Mouse (Mus musculus) heart, adult 2 months (tissue): ENCODE measurements around the gene Soat2. TPM values are rescaled to one million over a fixed set of nuclear protein-coding genes. Genes with fewer than 3 reads are reported as not detected.

ENCODE experiments used
- DNase-seq, 2 experiments: peaks; one replicate each; pipeline ENCODE4 v3.0.0; 2021
- H3K27ac ChIP-seq: fragments of 200-600 bp; 2 replicates; pipeline ENCODE4 v1.8.1; 2022
- H3K27me3 ChIP-seq: fragments of 200-500 bp; 2 replicates; pipeline ENCODE4 v1.6.1; 2012; ENCODE audit warnings: mild to moderate bottlenecking, low read length, inconsistent platforms, mixed read lengths; ENCODE audit not compliant: control insufficient read depth, insufficient read depth
- H3K36me3 ChIP-seq: fragments of 200-500 bp; 2 replicates; pipeline ENCODE4 v1.6.1; 2012; ENCODE audit warnings: low read length, inconsistent platforms; ENCODE audit not compliant: control insufficient read depth, insufficient read depth
- H3K4me1 ChIP-seq: fragments of 200-500 bp; 2 replicates; pipeline ENCODE4 v1.6.1; 2011; ENCODE audit warnings: low read length; ENCODE audit not compliant: control insufficient read depth, insufficient read depth
- H3K4me3 ChIP-seq: fragments of 200-600 bp; 2 replicates; pipeline ENCODE4 v1.8.1; 2022
- H3K79me2 ChIP-seq: fragments of 200-500 bp; replicated peaks from 2 replicates; pipeline ENCODE4 v1.6.1; 2012; ENCODE audit warnings: mild to moderate bottlenecking, inconsistent platforms, low read length, moderate library complexity, mixed read lengths; ENCODE audit not compliant: control insufficient read depth, insufficient read depth
- H3K9ac ChIP-seq: fragments of 200-500 bp; 2 replicates; pipeline ENCODE4 v1.6.1; 2012; ENCODE audit warnings: low read depth, mild to moderate bottlenecking, control low read depth, inconsistent platforms, low read length, mixed read lengths
- CTCF ChIP-seq: fragments of 200-600 bp; IDR thresholded peaks from 2 replicates; pipeline ENCODE4 v1.8.1; 2022; ENCODE audit warnings: antibody characterized with exemption, mild to moderate bottlenecking, moderate library complexity
- EP300 ChIP-seq: fragments of 200-500 bp; IDR thresholded peaks from 2 replicates; pipeline ENCODE4 v1.6.1; 2011; ENCODE audit warnings: low read depth, low read length, control low read depth; ENCODE audit not compliant: insufficient read depth
- POLR2A ChIP-seq: fragments of 200-500 bp; IDR thresholded peaks from 2 replicates; pipeline ENCODE4 v1.6.1; 2011; ENCODE audit warnings: mild to moderate bottlenecking, low read depth, low read length, control low read depth; ENCODE audit not compliant: insufficient read depth
- WGBS: fragments of 180-500 bp; shearing (Covaris S2); methylation state at CpG from one replicate; pipeline ENCODE4 v1.1.7; 2018; 5-methylcytosine and 5-hydroxymethylcytosine counted together
- intact Hi-C: fragments of 180-260 bp; cut with DNase I; formaldehyde crosslinking; loops from one replicate; pipeline ENCODE4 v1.15.1; 2025
- polyA plus RNA-seq: library from polyadenylated mRNA; depleted of rRNA; stranded (reverse); fragments of >200 nt; gene quantifications from 2 replicates; pipeline ENCODE4 v1.2.3, GENCODE M21; 2012
- total RNA-seq, 2 experiments: library from RNA; stranded (reverse); gene quantifications; 2 replicates each; pipeline ENCODE4 v1.2.3; 2021

Soat2 gene
- total and polyA plus RNA-seq, 3 experiments = 0.09 to 0.16 TPM; not detected in 1

DNA sequence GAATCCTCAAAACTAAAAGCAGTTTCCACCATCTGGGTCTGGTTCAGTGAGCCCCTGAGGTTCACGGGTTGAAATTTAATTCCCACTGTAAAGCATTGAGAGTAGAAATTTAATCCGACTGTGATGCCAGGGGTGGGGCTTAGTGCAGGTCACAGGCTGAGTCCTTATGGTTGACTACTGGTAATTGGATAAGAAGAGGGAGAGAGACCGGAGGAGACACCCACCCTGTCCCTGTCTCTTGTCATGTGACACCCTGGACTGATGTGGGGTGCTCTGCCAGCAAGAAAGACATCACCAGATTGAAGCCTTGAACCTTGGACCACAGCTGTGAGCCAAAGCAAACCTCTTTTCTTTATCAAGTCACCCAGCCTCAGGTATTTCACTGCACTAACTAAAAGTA, 32.8 kb downstream of the Soat2 start:
- H3K27me3 ChIP-seq = no peaks in the 10 kb centered on the region
- no peak overlapping the region for H3K27ac ChIP-seq
- no peaks in the 10 kb centered on the region for H3K79me2 ChIP-seq
- H3K4me3 ChIP-seq = no peak overlapping the region
- no peaks in the 10 kb centered on the region for H3K36me3 ChIP-seq
- H3K4me1 ChIP-seq = peaks cover 2% of the 10 kb centered on the region
- no peak for TF ChIP-seq EP300
- no peak for TF ChIP-seq POLR2A
- TF ChIP-seq CTCF = no peak
- intact Hi-C loops = no loop called here
- no peak for DNase-seq
- 78% methylated on average over 3 of the region's 3 CpGs for WGBS
- no peak overlapping the region for H3K9ac ChIP-seq

DNA sequence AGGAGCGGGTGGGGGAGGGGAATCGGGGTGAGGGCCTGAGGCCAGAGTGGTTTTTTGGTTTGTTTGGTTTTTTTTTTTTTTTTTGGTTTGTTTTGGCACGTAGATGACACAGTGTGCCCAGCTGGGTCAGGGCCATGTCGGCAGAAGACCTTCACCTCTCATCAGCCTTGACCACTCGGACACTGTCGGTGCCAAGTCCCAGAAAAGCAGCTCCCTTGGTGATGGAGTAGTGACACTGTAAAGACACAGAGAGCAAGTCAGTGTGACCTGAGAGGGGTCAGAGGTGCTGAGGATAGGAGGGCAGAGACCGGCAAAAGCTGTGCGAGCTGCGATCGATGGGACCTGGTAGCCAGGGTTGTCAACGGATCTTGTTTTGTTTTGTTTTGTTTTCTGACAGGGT, 35.9 kb downstream of the Soat2 start:
- Histone ChIP-seq H3K36me3 (no peaks in the 10 kb centered on the region), H3K4me1 (no peaks in the 10 kb centered on the region), H3K27ac (no peak overlapping the region), H3K4me3 (no peak overlapping the region), H3K27me3 (no peaks in the 10 kb centered on the region), H3K9ac (no peak overlapping the region), H3K79me2 (no peaks in the 10 kb centered on the region)
- no peak for DNase-seq
- TF ChIP-seq CTCF (no peak), POLR2A (no peak), EP300 (no peak)
- 87% methylated on average over 11 of the region's 11 CpGs for WGBS
- intact Hi-C loops = no loop called here

DNA sequence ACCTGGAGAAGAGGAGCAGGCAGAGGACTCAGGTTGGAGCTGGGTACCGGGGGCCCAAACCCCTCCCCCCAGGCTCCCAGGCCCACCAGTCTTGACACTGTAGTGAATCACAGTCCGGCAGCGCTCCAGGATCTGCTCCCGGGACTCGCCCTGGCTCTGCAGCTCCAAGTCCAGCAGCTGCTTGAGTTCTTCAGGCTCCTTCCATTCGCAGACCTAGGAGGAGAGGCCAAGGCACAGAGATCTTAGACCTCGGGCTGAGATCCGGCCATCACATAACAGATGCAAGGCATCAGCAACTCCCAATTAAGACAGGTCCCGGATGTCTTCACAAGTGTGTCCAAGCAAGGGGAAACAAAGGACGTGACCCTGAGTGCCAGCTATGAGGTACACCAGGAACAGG, 37.8 kb downstream of the Soat2 start:
- Histone ChIP-seq H3K27ac (no peak overlapping the region), H3K27me3 (no peaks in the 10 kb centered on the region), H3K4me1 (no peaks in the 10 kb centered on the region; the same call in 1 of the 2 replicates), H3K79me2 (no peaks in the 10 kb centered on the region), H3K9ac (no peak overlapping the region), H3K36me3 (no peaks in the 10 kb centered on the region), H3K4me3 (no peak overlapping the region)
- peak; percentile 61 to 65 for DNase-seq
- no peak for TF ChIP-seq POLR2A
- TF ChIP-seq CTCF = no peak
- TF ChIP-seq EP300 = no peak
- intact Hi-C loops = no loop called here
- WGBS = 78% methylated on average over 10 of the region's 10 CpGs

DNA sequence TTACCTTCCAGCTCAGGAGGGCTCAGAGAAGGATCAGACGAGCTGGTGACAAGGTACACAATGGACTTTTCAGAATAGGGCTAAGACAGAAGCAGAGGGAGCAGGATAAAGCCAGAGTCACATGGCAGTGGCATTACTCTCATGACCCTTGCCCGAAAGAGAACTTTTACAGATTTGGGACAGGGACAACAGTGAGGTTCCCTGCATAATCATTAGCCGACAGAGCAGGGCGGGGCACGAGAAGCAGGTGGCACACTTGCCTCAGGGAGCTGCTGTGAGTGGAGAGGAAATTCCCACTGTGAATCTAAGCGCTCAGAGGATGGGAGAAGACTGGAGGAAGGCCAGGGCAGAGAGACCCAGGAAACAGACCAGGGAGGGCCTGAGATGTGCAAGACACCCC, 38.6 kb downstream of the Soat2 start:
- Histone ChIP-seq H3K27ac (no peak overlapping the region), H3K9ac (no peak overlapping the region), H3K4me3 (no peak overlapping the region), H3K27me3 (no peaks in the 10 kb centered on the region), H3K4me1 (no peaks in the 10 kb centered on the region; the same call in 1 of the 2 replicates), H3K79me2 (no peaks in the 10 kb centered on the region), H3K36me3 (no peaks in the 10 kb centered on the region)
- intact Hi-C loops = no loop called here
- TF ChIP-seq CTCF (no peak), EP300 (no peak), POLR2A (no peak)
- WGBS = 72% methylated on average over 6 of the region's 6 CpGs
- DNase-seq = no peak

DNA sequence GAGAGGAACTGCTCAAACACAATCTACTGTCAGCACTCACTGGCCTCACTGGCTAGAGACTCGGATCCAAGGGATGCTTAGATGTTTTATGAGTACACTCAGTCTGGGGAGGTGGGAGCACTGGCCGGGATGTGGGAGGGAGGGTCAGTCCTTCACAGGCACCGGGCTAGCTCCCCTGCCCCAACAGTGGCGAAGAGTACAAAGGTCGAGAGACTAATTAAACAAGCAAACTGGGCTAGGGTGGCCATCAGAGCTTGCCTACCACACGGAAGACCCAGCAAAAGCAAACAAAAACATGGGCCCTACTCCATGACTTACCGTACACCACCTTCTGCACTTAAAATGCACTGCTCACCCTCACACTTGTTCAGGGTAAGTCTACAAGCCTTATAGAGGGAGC, 41.4 kb downstream of the Soat2 start:
- 76% methylated on average over 7 of the region's 7 CpGs for WGBS
- H3K27ac ChIP-seq = no peak overlapping the region

DNA sequence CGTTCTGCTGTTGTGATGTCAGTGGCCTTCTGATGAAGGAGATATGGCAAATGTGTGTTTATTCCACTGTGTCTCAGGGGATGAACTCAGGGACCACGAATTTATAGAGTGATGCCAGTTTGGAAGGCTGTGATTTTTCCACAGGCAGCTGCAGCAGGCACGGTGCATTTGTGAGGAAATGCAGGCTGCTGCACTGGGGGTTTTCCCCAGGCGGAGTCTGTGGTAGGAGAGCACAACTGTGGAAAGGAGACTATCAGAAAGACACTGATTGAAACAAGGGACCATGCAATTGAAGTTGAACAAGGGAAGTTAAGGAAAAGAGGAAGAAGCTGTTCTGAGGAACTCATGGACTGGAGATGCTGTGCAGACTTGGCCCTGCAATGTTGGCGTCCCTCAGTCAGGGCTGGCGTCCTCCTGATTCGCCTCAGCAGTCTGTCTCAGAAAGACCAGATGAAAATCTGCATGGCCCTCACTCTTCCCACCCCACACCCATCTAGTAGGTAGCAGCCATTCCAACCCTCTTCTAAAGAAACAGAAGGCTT, 42.0 kb downstream of the Soat2 start:
- DNase-seq = no peak
- no peak overlapping the region for H3K4me3 ChIP-seq
- TF ChIP-seq EP300 (no peak), CTCF (no peak), POLR2A (no peak)
- no peaks in the 10 kb centered on the region for H3K27me3 ChIP-seq
- H3K79me2 ChIP-seq = no peaks in the 10 kb centered on the region
- no peaks in the 10 kb centered on the region; the same call in 1 of the 2 replicates for H3K4me1 ChIP-seq
- H3K36me3 ChIP-seq = no peaks in the 10 kb centered on the region
- H3K27ac ChIP-seq = peak overlapping the region; percentile 28; the same call in 1 of the 2 replicates
- intact Hi-C loops = no loop called here
- WGBS = 58% methylated on average over 7 of the region's 7 CpGs
- no peak overlapping the region for H3K9ac ChIP-seq

More for the DNA sequence above, 41.4 kb downstream of the Soat2 start:
- Histone ChIP-seq H3K27me3 (no peaks in the 10 kb centered on the region), H3K4me3 (no peak overlapping the region), H3K4me1 (no peaks in the 10 kb centered on the region; the same call in 1 of the 2 replicates), H3K36me3 (no peaks in the 10 kb centered on the region), H3K9ac (no peak overlapping the region), H3K79me2 (no peaks in the 10 kb centered on the region)
- DNase-seq = no peak
- TF ChIP-seq EP300 = no peak
- no peak for TF ChIP-seq POLR2A
- no peak for TF ChIP-seq CTCF
- intact Hi-C loops = no loop called here
